Mouse (Mus musculus) embryonic facial prominence, embryonic 10.5 days (tissue): Measurements from ENCODE around the gene Myadm. TPM values are rescaled to one million over a fixed set of nuclear protein-coding genes. Genes with fewer than 3 reads are reported as not detected.

ENCODE experiments used
- DNase-seq: peaks from one replicate; pipeline ENCODE4 v3.0.0-alpha.2; 2017; ENCODE audit warnings: low spot score
- H3K27ac ChIP-seq: fragments of 300-500 bp; sonication (generic); replicated peaks from 2 replicates; pipeline ENCODE4 v1.5.1; 2016; ENCODE audit warnings: mild to moderate bottlenecking
- H3K27me3 ChIP-seq: fragments of 300-500 bp; sonication (generic); replicated peaks from 2 replicates; pipeline ENCODE4 v1.6.1; 2016; ENCODE audit warnings: low read depth, mild to moderate bottlenecking; ENCODE audit not compliant: poor library complexity, severe bottlenecking
- H3K36me3 ChIP-seq: fragments of 300-500 bp; sonication (generic); replicated peaks from 2 replicates; pipeline ENCODE4 v1.6.1; 2016; ENCODE audit warnings: mild to moderate bottlenecking, moderate library complexity
- H3K4me1 ChIP-seq: fragments of 300-500 bp; sonication (generic); 2 replicates; pipeline ENCODE4 v1.6.1; 2016
- H3K4me3 ChIP-seq: fragments of 300-500 bp; sonication (generic); 2 replicates; pipeline ENCODE4 v1.5.1; 2016; ENCODE audit warnings: mild to moderate bottlenecking, moderate library complexity
- H3K9me3 ChIP-seq: fragments of 300-500 bp; sonication (generic); 2 replicates; pipeline ENCODE4 v1.6.1; 2016; ENCODE audit warnings: mild to moderate bottlenecking
- WGBS: fragments of 180-500 bp; shearing (Covaris S2); methylation state at CpG from one replicate; pipeline ENCODE4 v1.1.7; 2016; 5-methylcytosine and 5-hydroxymethylcytosine counted together
- polyA plus RNA-seq: library from polyadenylated mRNA; unstranded; fragments of >200 nt; fragmentation: Nextera tagmentation; extraction: Ambion mirVana; gene quantifications from 2 replicates; pipeline ENCODE4 v1.2.1, GENCODE M21; 2016

The Myadm gene
- polyA plus RNA-seq, 1 experiment from 2014 or later: 27.5 TPM

DNA sequence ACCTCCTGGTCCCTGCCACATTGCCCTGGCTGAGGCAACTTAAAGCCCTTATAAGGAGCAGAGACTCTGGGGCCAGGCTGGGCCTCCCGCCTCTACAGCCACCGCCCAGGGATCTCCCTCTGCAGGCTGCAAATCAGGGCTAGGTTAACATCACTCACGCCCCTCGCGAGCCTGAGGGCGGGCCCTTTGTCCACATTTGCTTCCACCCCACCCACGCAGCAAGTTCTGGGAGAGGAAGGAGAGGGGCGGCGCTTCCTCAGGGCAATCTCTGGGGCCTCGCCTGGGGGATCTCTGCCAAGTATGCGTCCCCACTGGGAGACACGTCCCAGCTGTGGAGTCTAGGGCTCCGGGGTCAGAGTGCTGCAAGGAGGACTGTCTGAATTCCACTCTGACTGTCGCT lies 3.9 kb downstream of the Myadm start:
- peak overlapping the region; percentile 56 for H3K4me3 ChIP-seq
- 3% methylated on average over 14 of the region's 14 CpGs for WGBS

DNA sequence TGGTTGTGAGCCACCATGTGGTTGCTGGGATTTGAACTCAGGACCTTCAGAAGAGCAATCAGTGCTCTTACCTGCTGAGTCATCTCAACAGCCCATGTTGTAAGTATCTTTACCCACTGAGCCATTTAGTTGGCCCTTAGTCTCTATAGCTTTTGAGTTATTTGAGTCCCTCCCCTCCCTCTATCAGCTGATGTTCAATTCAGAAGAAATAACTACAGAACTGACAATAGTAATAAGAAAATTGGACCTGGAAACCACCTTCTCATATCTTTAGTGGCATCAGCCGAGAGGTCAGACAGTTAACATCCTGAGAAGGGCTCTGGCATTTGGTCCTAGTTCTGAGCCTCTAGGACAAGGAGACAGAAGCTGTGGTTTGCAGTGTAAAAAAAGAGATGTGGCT lies 5.9 kb downstream of the Myadm start:
- H3K27me3 ChIP-seq: peaks cover 3% of the 10 kb centered on the region; the same call in 1 of the 2 replicates
- DNase-seq: no peak
- no peak overlapping the region for H3K4me3 ChIP-seq
- no peaks in the 10 kb centered on the region for H3K9me3 ChIP-seq
- no peak overlapping the region for H3K27ac ChIP-seq
- peaks cover 35% of the 10 kb centered on the region for H3K4me1 ChIP-seq
- 91% methylated on average over 1 of the region's 1 CpGs for WGBS
- peaks cover 48% of the 10 kb centered on the region for H3K36me3 ChIP-seq

More for the DNA sequence above, 3.9 kb downstream of the Myadm start:
- H3K9me3 ChIP-seq: no peaks in the 10 kb centered on the region
- peaks cover 36% of the 10 kb centered on the region for H3K36me3 ChIP-seq
- no peaks in the 10 kb centered on the region for H3K27me3 ChIP-seq
- H3K27ac ChIP-seq: peak overlapping the region; percentile 89
- H3K4me1 ChIP-seq: peaks cover 45% of the 10 kb centered on the region
- DNase-seq: peak; percentile 83

DNA sequence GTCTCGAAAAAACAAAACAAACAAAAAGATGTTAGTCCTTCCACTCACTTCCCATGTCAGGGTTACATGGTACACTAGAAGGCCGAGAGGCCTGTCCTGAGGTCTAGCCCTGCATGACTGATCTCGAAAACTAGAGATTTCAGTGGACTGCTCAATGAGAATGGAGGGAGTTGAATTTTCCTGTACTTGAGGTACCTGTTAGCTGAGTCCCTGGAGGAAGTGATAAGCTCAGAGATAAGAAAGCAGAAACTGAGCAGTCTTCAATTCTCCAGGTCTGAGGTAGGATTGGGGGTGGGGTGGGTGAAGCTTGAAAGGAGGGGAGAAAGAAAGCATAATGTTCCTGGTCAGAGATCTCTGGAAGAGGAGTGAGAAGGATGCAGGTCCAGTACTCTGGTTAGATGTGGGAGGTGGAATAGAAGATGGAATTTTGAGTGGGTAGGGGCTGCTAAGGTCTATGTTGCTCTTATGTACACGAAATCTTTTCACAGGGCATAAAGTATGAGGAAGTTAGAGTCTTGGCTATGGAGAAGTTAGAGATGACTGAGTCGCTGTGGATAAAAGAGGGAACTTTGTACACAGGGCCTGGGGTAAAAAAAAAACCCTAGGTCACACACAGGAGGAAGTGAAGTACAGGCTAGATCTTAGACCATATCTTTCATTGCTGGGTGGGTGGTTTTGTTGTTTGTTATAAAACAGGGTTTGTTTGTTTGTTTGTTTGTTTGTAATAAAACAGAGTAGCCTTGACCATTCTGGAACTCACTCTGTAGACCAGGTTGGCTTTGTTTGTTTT lies 6.6 kb downstream of the Myadm start:
- peaks cover 27% of the 10 kb centered on the region for H3K4me1 ChIP-seq
- H3K36me3 ChIP-seq: peaks cover 50% of the 10 kb centered on the region
- no peak overlapping the region for H3K27ac ChIP-seq
- H3K27me3 ChIP-seq: peaks cover 10% of the 10 kb centered on the region
- 89% methylated on average over 5 of the region's 5 CpGs for WGBS
- no peak overlapping the region for H3K4me3 ChIP-seq
- H3K9me3 ChIP-seq: no peaks in the 10 kb centered on the region
- no peak for DNase-seq

DNA sequence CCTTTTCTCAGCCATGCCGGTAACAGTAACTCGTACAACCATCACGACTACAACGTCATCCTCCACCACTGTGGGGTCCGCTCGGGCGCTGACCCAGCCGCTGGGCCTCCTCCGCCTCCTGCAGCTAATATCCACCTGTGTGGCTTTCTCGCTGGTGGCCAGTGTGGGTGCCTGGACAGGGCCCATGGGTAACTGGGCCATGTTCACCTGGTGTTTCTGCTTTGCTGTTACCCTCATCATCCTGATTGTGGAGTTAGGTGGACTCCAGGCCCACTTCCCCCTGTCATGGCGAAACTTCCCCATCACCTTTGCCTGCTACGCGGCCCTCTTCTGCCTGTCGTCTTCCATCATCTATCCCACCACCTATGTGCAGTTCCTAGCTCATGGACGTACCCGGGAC lies 7.8 kb downstream of the Myadm start:
- Histone ChIP-seq H3K36me3 (peaks cover 50% of the 10 kb centered on the region), H3K9me3 (no peaks in the 10 kb centered on the region), H3K4me3 (no peak overlapping the region), H3K27me3 (peaks cover 22% of the 10 kb centered on the region), H3K27ac (no peak overlapping the region), H3K4me1 (peaks cover 18% of the 10 kb centered on the region)
- 94% methylated on average over 16 of the region's 16 CpGs for WGBS
- no peak for DNase-seq

DNA sequence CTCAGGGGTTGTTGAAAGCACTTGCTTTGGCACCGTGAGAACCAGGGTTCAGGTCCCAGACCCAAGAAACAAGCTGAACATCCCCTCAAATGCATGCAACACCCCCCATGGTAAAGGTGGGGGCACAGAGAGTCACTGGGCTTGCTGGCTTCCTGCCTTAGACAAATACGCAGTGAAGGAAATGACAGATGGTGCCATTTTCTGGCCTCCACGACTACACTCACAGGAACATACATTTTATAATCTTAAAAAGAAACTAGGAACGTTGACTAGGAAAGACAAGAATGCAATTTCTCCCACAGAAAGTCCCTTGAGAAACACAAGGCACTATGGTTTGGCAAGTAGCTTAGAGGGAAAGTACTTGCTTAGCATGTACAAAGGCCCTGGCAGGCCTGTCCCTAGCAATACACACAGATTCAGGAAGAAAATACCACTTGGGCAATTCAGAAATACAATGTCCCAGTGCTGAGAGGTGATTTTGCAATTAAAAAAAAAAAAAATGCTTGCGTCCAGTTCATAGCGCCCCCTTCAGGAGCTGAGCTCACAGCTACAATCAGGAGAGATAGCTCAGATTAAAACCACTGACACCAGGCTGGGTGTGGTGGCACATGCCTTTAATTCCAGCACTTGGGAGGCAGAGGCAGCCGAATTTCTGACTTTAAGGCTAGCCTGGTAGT lies 11.2 kb downstream of the Myadm start:
- Histone ChIP-seq H3K9me3 (no peaks in the 10 kb centered on the region), H3K27me3 (peaks cover 56% of the 10 kb centered on the region), H3K4me1 (peaks cover 33% of the 10 kb centered on the region), H3K4me3 (no peak overlapping the region), H3K27ac (no peak overlapping the region), H3K36me3 (peaks cover 39% of the 10 kb centered on the region)
- 57% methylated on average over 7 of the region's 7 CpGs for WGBS
- DNase-seq: no peak

DNA sequence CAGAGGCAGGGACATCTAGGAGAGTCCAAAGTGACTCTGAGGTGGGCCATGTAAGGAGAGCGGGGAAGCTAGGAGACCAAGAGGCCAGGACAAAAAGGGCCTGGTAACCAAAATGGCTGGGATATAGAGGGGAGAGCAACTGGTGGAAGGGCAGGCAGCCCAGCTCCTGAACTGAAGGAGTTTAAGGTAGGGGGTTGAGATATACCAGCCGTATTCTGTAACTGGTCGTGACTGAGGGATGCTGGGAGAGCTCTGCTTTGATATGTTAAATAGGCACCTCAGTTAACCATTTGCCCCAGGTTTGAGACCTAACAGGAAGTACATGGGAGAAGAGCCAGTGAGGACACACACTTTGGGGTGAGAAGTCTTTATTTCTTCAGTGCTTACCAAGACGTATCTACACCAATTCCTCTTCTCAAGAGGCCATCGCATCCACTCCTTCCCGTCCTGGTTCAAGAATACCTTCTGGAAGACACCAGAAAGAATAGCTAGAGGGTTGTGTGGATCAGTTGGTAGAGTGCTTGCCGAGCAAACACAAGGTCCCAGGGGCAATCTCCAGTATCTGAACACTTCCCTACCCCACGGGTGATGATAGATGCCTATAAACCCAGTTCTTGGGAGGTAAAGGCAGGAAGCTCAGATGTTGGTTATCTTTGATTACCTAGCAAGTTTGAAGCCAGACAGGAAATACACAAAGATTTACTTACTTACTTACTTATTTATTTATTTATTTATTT lies 12.2 kb downstream of the Myadm start:
- Histone ChIP-seq H3K4me1 (peaks cover 33% of the 10 kb centered on the region), H3K27me3 (peaks cover 66% of the 10 kb centered on the region), H3K27ac (no peak overlapping the region), H3K9me3 (no peaks in the 10 kb centered on the region), H3K4me3 (no peak overlapping the region), H3K36me3 (peaks cover 32% of the 10 kb centered on the region)
- DNase-seq: no peak
- WGBS: 67% methylated on average over 8 of the region's 8 CpGs

DNA sequence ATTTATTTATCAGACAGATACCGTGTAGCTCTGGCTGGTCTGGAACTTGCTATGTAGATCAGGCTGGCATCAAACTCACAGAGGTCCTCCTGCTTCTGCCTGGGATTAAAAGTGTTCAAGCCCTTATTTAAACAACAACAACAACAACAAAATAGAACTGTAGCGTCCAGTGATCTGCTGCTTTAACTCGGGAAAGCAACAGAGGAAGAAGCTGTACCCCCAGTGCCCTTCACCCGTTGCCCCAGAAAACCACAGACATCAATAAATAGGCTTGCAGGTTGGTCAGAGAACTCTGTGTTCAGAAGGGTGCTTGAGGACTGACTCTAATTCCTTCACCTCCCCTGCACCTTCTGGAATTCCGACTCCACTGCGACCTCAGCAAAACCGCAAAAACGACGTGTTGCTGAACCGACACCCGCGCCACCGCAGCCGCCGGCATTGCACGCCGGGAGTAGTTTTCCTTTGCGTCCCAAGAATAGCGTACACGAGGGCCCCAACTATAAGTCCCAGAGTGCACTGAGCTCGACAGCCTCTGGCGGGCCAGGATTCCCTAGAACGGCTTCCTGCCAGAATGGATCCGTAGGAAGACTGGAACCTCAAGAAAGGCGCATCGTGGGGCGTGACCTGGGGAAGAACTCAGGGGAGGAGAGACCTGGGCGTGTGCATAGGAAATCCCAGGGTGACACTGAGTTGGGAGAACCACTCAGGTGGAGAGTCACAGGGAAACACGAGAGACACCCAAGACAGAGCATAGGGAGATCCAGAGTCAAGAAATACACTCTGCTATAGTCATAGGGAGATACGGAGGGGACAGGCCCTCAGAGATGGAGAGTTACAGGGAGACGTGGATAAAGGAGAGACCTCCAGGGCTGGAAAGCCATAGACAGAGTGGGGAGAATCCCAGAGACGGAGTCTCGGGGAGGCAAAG lies 13.0 kb downstream of the Myadm start:
- no peaks in the 10 kb centered on the region for H3K9me3 ChIP-seq
- no peak overlapping the region for H3K27ac ChIP-seq
- H3K27me3 ChIP-seq: peaks cover 72% of the 10 kb centered on the region
- DNase-seq: peak; percentile 55
- WGBS: 6% methylated on average over 33 of the region's 33 CpGs
- peaks cover 33% of the 10 kb centered on the region for H3K4me1 ChIP-seq
- H3K4me3 ChIP-seq: peak overlapping the region; percentile 55
- peaks cover 24% of the 10 kb centered on the region for H3K36me3 ChIP-seq

DNA sequence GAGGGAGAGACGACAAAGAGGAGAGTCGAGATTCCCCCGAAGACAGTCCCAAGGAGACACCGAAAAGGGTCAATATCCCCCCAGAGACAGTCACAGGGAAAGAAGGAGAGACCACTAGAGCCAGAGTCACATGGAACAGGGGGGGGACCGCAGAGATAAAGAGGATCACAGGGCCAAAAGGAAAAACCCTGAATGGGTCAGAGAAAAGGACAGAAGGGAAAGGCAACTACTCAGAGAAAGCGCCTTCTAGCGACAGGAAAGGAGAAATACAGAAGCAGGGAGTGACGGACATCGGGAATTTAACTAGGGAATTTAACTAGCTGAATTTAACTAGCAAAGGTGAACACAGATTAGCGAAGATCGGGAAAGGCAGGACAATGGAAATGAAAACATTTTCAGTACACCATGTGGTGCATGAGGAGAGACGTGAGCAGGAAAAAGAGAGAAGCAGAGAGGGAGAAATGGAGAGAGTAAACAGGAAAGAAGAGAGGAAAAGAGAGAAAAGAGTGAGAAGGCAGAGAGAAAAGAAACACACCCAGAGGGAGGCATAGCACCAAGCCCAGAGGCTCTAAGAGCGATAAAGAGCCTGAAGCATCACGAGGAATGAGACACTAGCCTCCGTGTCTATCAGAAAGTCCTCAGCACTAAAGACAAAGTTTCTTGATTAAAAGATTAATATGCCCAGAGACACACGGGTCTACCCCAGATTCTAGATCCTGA lies 13.8 kb downstream of the Myadm start:
- no peak overlapping the region for H3K27ac ChIP-seq
- WGBS: 2% methylated on average over 16 of the region's 16 CpGs
- peak overlapping the region; percentile 55 for H3K4me3 ChIP-seq
- H3K4me1 ChIP-seq: peaks cover 33% of the 10 kb centered on the region
- peak; percentile 27 for DNase-seq
- peaks cover 72% of the 10 kb centered on the region for H3K27me3 ChIP-seq
- H3K36me3 ChIP-seq: peaks cover 15% of the 10 kb centered on the region
- no peaks in the 10 kb centered on the region for H3K9me3 ChIP-seq

DNA sequence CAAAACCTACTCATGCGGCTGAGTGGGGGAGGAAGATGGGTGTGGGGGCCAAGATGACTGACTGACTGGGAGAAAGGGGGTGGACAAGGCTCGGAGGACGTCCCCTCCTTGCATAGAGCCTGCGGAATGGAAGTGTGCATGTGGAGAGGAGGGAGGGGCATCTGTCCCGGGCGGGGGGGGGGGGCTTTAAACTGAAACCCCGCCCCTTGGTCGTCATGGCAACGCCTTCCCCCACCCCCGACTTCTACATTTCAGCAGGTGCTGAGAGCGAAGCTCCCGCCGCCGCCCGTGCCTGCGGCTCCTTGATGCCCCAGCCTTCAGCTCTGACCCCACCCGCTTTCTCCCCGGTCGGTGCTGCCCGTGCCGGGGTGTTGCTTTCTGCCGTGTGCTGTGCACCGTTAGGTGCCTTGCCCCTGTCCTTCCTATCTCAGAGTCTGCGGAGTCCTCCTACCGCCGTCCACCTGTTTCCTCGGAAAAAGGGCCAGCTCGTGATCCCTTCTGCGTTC lies 14.4 kb downstream of the Myadm start:
- H3K27ac ChIP-seq: no peak overlapping the region
- peak; percentile 69 for DNase-seq

DNA sequence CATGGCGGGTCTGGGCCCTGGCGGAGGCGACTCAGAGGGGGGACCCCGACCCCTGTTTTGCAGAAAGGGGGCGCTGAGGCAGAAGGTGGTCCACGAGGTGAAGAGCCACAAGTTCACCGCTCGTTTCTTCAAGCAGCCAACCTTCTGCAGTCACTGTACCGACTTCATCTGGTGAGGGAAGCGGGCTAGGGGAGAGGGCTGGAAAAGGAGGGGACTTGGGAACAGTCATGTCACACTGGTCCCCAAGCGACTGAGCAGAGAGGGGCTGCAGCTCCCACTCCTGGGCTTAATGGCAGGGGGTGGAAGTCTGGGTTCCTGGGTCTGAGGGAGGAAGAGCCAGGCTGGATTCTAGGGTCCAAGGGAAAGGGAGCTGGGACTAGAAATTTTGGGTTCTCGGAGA lies 14.9 kb downstream of the Myadm start:
- peak overlapping the region; percentile 55 for H3K4me3 ChIP-seq
- peaks cover 33% of the 10 kb centered on the region for H3K4me1 ChIP-seq
- DNase-seq: peak; percentile 39
- 5% methylated on average over 12 of the region's 12 CpGs for WGBS
- H3K36me3 ChIP-seq: peaks cover 7% of the 10 kb centered on the region
- H3K9me3 ChIP-seq: no peaks in the 10 kb centered on the region
- H3K27ac ChIP-seq: no peak overlapping the region
- peaks cover 72% of the 10 kb centered on the region for H3K27me3 ChIP-seq

More for the DNA sequence above, 14.4 kb downstream of the Myadm start:
- peaks cover 33% of the 10 kb centered on the region for H3K4me1 ChIP-seq
- peaks cover 9% of the 10 kb centered on the region for H3K36me3 ChIP-seq
- 0% methylated on average over 29 of the region's 29 CpGs for WGBS
- no peaks in the 10 kb centered on the region for H3K9me3 ChIP-seq
- peak overlapping the region; percentile 55 for H3K4me3 ChIP-seq
- H3K27me3 ChIP-seq: peaks cover 72% of the 10 kb centered on the region

DNA sequence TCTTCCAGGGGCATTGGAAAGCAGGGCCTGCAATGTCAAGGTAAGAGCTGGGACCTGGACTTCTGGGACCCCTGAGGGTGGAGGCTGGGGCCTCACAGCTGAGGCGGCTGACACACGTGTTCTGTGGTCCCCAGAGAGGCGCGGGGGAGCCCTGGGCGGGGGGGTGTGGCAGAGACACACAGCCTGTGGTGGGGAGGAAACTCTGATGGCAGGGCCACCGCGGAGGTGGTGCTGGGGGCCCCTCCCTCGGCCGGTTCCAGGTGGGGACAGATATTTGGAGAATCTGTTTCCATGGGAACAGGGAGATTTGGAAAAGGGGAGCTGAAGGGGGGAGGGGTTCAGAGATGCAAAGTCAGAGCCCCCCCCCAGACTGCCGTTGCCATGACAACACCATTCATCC lies 15.4 kb downstream of the Myadm start:
- peaks cover 33% of the 10 kb centered on the region for H3K4me1 ChIP-seq
- H3K9me3 ChIP-seq: no peaks in the 10 kb centered on the region
- H3K4me3 ChIP-seq: peak overlapping the region; percentile 55
- peaks cover 72% of the 10 kb centered on the region for H3K27me3 ChIP-seq
- peak; percentile 22 for DNase-seq
- no peak overlapping the region for H3K27ac ChIP-seq
- WGBS: 5% methylated on average over 10 of the region's 10 CpGs
- H3K36me3 ChIP-seq: peaks cover 7% of the 10 kb centered on the region
